Mouse (Mus musculus): Measurements from ENCODE around the gene Tm4sf4.
A peak's percentile ranks its signal among the peaks of the same experiment; 100 is the strongest.

Tm4sf4 gene

DNA sequence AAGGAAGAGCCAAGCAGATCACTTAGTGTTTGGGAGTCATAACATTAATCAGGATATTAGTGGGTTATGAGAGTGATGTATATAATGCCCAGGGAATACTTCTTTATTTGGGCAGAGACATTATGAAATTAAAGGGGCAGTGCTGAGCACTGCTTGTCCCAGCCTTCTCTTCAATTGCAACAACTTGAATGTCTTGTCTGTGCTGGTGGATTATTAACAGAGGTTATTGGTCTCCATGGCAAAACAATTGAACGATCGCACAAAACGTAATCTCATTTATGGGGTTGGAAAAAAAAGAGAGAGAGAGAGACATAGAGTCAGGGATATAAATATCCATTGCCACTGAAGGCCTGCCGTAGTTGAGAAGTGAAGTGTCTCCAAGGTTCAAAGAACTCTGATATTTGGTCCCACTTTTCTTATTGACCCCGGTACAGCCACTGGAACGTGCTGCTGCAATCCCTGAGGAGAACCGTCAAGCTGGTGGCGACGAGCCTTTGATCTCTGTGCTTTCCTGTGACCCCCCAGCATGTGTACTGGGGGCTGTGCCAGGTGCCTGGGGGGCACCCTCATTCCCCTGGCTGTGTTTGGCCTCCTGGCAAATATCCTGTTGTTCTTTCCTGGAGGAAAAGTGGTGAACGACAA lies at the start of gene Tm4sf4:
Gene Tm4sf4 (plus strand): TSS at position 226 of the 642 bp plus-strand sequence.
- DNase-seq (ENCODE audit: low spot score) = no peak

- DNase-seq (ENCODE audit: low spot score) = no peak
Measured at GRCm38 (mm10) chr3:57386423-57386822, 38.7 kb upstream of the Tm4sf4 start.

GRCm38 (mm10) chr3:57386895-57387294 lies 38.2 kb upstream of the Tm4sf4 start:
- no peak for DNase-seq (ENCODE audit: low spot score)

- DNase-seq (ENCODE audit: low spot score) = no peak
Measured at GRCm38 (mm10) chr3:57387593-57387992, 37.5 kb upstream of the Tm4sf4 start.

GRCm38 (mm10) chr3:57411535-57411934 lies 13.6 kb upstream of the Tm4sf4 start:
- no peak for DNase-seq (ENCODE audit: low spot score)

GRCm38 (mm10) chr3:57420233-57420632 lies 4.9 kb upstream of the Tm4sf4 start:
- DNase-seq (ENCODE audit: low spot score) = no peak

DNA sequence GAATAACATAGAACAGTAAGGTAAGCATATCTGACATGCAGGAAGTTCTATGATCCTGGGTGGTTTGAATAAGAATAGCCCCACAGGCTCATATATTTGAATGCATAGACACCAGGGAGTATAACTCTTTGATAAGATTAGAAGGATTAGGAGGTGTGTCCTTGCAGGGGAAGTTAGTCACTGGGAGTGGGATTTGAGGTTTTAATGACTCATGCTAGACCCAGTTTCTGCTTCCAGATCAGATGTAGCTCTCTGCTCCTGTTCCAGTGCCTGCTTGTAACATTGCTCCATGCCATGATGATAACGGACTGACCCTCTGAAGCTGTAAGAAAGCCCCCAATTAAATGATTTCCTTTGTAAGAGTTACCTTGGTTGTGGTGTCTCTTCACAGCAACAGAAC lies 4.5 kb upstream of the Tm4sf4 start:
- DNase-seq (ENCODE audit: low spot score) = no peak

DNA sequence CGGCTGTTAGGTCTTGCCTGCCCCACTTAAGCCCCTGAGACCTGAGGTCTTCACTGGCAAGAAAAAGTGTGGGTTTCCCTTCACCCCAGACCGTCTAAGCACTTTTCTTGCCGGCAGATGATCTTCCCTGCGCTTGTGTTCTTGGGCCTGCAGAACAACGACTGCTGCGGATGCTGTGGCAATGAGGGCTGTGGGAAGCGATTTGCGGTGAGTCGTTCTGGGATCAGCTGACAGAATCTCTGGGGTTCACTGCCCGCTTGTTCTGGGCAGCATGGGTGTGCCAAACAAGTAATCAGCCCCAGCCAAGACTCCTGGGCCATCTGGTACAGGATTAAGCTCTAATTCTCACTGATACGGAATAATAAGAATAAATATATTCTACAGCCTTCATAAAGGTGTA lies 1.2 kb downstream of the Tm4sf4 start:
- no peak for DNase-seq (ENCODE audit: low spot score)

GRCm38 (mm10) chr3:57428682-57429464 lies 3.8 kb downstream of the Tm4sf4 start:
- DNase-seq (ENCODE audit: low spot score) = peak; percentile 30

GRCm38 (mm10) chr3:57429486-57429885 lies 4.4 kb downstream of the Tm4sf4 start:
- DNase-seq (ENCODE audit: low spot score) = no peak

GRCm38 (mm10) chr3:57431706-57432105 lies 6.6 kb downstream of the Tm4sf4 start:
- DNase-seq (ENCODE audit: low spot score) = no peak

DNA sequence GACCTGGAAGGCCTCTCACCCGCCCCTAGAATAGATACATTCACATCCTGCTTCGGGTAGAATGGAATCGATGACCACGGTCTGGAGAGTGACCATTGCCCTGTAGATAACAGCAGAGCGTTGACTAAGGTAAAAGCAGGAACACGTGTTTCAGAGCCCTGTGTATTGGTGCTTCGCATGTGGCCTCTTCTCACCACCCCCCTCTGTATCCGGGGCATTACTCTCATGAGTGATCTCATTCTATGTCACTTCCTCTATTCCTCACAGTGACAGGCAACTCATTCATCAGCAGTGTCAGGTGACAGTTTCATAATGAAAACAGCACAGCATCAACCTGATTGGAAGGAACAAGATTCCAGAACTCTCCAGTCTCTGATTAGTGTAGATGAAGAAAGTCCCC lies 10.2 kb downstream of the Tm4sf4 start:
- no peak for DNase-seq (ENCODE audit: low spot score)

DNA sequence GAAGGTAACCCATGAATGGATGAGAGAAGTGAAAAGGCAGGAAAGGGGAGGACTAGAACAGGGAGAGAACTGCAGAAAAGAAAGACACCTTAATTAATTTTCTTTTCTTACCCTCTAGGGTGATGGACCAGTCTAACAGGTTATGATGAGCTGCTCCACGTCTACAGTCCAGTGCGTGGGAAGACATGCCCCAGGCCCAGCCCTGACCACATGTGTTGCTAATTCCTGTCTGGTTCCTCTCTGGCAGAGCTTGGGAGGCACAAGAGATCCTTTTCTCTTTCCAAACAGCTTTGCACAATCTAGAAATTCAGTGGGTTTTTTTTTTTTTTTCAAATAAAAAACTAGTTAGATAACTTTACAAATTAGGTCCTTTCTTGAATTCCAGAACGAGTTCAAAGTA lies 15.8 kb downstream of the Tm4sf4 start:
- DNase-seq (ENCODE audit: low spot score) = no peak

DNA sequence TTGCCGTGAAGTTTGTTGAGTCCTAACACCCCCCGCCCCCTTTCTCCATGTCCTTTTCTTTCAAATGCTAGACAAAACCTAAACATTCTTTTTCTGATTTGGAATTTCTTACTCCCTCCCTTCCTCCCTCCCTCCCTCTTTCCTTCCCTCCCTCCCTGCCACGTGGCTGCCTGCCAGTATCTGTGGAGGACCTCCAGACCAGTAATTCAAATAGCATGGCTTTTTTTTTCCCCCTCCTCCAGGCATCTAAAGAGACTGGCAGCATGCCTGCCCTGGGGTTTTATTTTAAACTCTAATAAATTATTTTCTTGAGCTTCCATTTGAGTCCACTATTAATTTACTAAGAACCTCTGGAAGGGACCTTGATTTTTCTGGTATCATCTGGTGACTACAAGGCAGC lies 20.6 kb downstream of the Tm4sf4 start:
- DNase-seq (ENCODE audit: low spot score) = no peak

DNA sequence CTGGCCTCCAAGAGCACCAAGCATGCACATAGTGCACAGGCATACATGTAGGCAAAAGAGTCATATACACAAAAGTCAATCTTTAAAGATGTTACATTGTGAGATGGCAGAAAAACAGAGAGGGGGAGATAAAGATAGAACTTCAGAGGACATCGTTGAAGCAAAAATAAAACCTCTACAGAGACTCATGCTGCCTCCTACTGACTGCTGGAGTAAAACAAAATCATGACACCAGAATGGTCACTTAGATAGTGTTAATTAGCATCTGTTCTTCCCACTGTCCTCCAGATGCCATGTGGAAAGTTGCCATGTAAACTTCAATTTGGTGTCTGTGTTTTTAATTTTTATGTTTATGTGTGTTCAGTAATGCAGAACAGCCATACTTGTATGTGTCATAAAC lies 22.8 kb downstream of the Tm4sf4 start:
- no peak for DNase-seq (ENCODE audit: low spot score)

- peak; percentile 88 for DNase-seq (ENCODE audit: low spot score)
Measured at GRCm38 (mm10) chr3:57448445-57448844, 23.3 kb downstream of the Tm4sf4 start.

DNA sequence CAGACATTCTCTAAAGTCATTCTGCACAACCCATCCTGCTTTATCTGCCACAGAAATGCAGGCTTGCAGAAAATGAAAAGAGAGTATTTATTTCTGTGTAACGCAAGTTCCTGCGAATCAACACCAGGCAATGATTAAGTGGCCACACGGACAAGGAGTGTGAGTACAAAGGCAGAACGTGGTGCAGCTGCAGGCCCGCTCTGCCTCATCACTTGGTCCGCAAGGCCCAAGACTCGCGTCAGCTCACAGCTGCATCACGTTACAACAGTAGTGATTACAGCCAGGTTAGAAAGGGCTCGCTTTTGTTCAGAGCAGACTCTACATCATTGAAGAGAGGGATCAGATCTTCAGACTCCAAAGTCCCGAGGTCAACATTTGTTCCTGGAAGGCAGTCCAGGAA lies 33.5 kb downstream of the Tm4sf4 start:
- DNase-seq (ENCODE audit: low spot score) = peak; percentile 47

DNA sequence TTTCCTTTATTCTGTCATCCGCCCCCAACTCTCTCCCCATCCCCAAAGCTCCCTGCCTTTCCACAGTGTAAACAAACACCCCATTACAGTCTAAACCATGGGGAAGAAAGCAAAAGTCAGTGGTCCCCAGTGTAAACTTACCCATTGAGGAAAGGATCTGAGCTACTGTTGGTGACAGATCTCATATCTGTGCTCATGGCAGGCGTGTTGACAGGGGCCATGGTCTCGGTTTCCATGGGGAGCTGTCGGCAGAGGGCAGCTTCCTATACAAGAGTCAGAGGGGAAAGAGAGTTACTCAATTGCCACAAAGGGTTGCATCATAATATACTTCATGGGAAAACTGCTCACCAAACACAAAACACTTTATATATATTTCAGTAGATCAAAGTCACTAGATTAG lies 38.2 kb downstream of the Tm4sf4 start:
- DNase-seq (ENCODE audit: low spot score) = no peak

DNA sequence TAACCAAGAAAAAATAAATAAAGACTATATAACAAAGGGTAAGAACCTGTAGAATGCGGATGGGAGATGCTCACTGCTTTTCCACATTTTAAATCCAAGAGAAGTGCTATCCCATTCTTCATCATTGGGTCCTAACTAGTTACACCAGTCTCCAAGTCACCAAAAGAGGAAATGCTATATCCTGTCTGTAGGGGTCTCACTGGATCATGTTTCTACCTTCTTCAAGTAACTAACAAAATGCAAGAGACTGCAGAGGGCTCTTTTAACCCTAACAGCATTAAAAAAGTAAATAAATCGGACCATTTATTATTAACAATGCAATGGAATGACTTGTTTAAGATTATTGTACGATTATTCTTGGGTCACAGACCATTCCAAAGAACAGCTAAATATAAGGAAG lies 41.2 kb downstream of the Tm4sf4 start:
- DNase-seq (ENCODE audit: low spot score) = peak; percentile 53

GRCm38 (mm10) chr3:57469325-57469724 lies 44.2 kb downstream of the Tm4sf4 start:
- DNase-seq (ENCODE audit: low spot score) = no peak

- peak; percentile 83 for DNase-seq (ENCODE audit: low spot score)
Measured at GRCm38 (mm10) chr3:57470326-57470725, 45.2 kb downstream of the Tm4sf4 start.

- peak; percentile 71 for DNase-seq (ENCODE audit: low spot score)
Measured at GRCm38 (mm10) chr3:57470981-57471601, 46.0 kb downstream of the Tm4sf4 start.

- peak; percentile 90 for DNase-seq (ENCODE audit: low spot score)
Measured at GRCm38 (mm10) chr3:57472407-57472806, 47.3 kb downstream of the Tm4sf4 start.

All from embryo, embryonic 10.5 days (tissue).